Mouse (Mus musculus) stomach, embryonic 16.5 days (tissue): ENCODE data around the gene Afg3l1. TPM values are rescaled to one million over a fixed set of nuclear protein-coding genes. Genes with fewer than 3 reads are reported as not detected.
A peak's percentile ranks its signal among the peaks of the same experiment; 100 is the strongest.
"Not testable (repeated sequence)": the region's sequence is repeated elsewhere in the genome, so short reads cannot be mapped to it uniquely, and the experiment has no call there.

ENCODE experiments used
- ATAC-seq: fragments of 200-750 bp; cut with Nextera tagmentation; 2 replicates; pipeline ENCODE4 v1.8.0; 2017; ENCODE audit warnings: moderate number of reproducible peaks, moderate TSS enrichment; ENCODE audit not compliant: insufficient read depth, low FRiP score
- H3K27ac ChIP-seq: fragments of 300-500 bp; sonication (generic); 2 replicates; pipeline ENCODE4 v1.5.1; 2014; ENCODE audit warnings: low read length
- H3K27me3 ChIP-seq: fragments of 300-500 bp; sonication (generic); 2 replicates; pipeline ENCODE4 v1.6.1; 2014; ENCODE audit warnings: low read length, control low read depth, mixed read lengths; ENCODE audit not compliant: control insufficient read depth, insufficient read depth
- H3K36me3 ChIP-seq: fragments of 300-500 bp; sonication (generic); 2 replicates; pipeline ENCODE4 v1.6.1; 2014; ENCODE audit warnings: low read length; ENCODE audit not compliant: control insufficient read depth, insufficient read depth
- H3K4me1 ChIP-seq: fragments of 300-500 bp; sonication (generic); 2 replicates; pipeline ENCODE4 v1.6.1; 2014; ENCODE audit warnings: low read length, control low read depth, mixed read lengths; ENCODE audit not compliant: control insufficient read depth, insufficient read depth
- H3K4me2 ChIP-seq: fragments of 300-500 bp; sonication (generic); 2 replicates; pipeline ENCODE4 v1.6.1; 2014; ENCODE audit warnings: low read depth, low read length, mixed read lengths
- H3K4me3 ChIP-seq: fragments of 300-500 bp; sonication (generic); replicated peaks from 2 replicates; pipeline ENCODE4 v1.5.1; 2014; ENCODE audit warnings: mild to moderate bottlenecking, low read length
- H3K9ac ChIP-seq: fragments of 300-500 bp; sonication (generic); 2 replicates; pipeline ENCODE4 v1.6.1; 2014; ENCODE audit warnings: low read length
- H3K9me3 ChIP-seq: fragments of 300-500 bp; sonication (generic); replicated peaks from 2 replicates; pipeline ENCODE4 v1.6.1; 2016; ENCODE audit warnings: low read length, control low read depth; ENCODE audit not compliant: control insufficient read depth
- WGBS: fragments of 180-500 bp; shearing (Covaris S2); extraction: QIAGEN DNeasy Blood & Tissue Kit; methylation state at CpG from one replicate; pipeline ENCODE4 v1.1.7; 2014; 5-methylcytosine and 5-hydroxymethylcytosine counted together
- polyA plus RNA-seq: library from polyadenylated mRNA; unstranded; fragments of >200 nt; fragmentation: Nextera tagmentation; extraction: Ambion mirVana; gene quantifications from 2 replicates; pipeline ENCODE4 v1.2.1, GENCODE M21; 2015

Gene Afg3l1
- polyA plus RNA-seq, result 47.2 and 52.3 TPM in 2 replicates

DNA sequence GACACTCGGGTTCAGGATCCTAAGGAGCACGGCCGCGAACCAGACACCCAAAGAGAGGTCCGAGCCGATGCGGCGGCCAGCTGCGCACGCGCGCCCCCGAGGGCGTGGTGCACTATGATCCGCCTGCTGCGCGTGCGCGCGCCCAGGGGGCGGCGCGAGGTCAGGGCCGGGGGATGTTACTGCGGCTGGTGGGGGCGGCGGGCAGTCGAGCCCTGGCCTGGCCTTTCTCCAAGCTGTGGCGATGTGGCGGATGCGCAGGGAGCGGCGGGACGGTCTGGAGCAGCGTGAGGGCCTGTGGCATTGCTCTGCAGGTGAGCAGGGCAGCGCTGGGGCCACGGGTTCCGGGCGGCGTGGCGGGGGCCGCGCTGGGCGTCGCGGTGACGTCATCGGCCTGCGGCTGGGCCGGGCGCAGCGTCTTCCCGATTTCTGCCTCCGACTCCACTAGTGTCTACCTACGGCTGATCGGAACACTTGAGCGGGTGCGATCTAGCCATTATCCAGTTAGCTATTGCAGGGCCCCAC, at the start of gene Afg3l1:
Gene Afg3l1, plus strand, starts transcription at position 167 of the 522 bp plus-strand sequence.
- 0% methylated on average over 56 of the region's 58 CpGs for WGBS
- Histone ChIP-seq H3K4me1 (peaks cover 16% of the 10 kb centered on the region), H3K36me3 (peaks cover 9% of the 10 kb centered on the region; the same call in 1 of the 2 replicates), H3K9ac (peak within 1 kb of the TSS; percentile 92), H3K27me3 (no peaks in the 10 kb centered on the region), H3K4me2 (peak within 1 kb of the TSS; percentile 68), H3K4me3 (peak within 1 kb of the TSS; percentile 84), H3K27ac (peak within 1 kb of the TSS; percentile 94), H3K9me3 (no peaks in the 10 kb centered on the region)
- peak; percentile 97 for ATAC-seq

DNA sequence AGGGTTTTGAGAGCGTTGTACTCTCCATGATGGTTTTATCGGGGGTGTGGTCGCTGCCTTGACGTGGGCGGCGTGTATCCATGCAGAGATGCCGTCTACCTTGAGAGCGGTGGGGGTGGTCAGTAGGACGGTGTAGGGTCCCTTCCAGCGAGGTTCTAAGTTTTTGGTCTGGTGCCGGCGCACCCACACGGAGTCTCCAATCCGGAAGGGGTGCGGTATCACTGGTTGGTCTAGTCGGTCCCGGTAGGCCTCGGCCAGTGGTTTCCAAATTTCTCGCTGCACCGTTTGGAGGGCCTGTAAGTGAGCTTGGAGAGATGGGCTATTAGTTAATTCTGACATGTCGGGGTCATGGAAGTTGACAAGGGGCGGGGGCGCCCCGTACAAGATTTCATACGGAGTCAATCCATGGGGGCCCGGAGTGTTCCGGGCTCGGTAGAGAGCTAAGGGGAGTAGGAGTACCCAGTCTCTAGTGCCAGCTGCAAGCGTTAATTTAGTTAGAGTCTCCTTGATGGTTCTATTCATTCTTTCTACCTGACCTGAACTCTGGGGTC, 49.3 kb upstream of the Afg3l1 start:
- ATAC-seq, result no peak
- H3K4me1 ChIP-seq, result no peaks in the 10 kb centered on the region
- no peak overlapping the region for H3K4me3 ChIP-seq
- H3K36me3 ChIP-seq, result no peaks in the 10 kb centered on the region; the same call in 1 of the 2 replicates
- H3K4me2 ChIP-seq, result no peak overlapping the region
- no peak overlapping the region for H3K9ac ChIP-seq
- no peaks in the 10 kb centered on the region for H3K27me3 ChIP-seq
- WGBS, result 95% methylated on average over 29 of the region's 29 CpGs
- H3K27ac ChIP-seq, result no peak overlapping the region
- H3K9me3 ChIP-seq, result peaks cover 39% of the 10 kb centered on the region

DNA sequence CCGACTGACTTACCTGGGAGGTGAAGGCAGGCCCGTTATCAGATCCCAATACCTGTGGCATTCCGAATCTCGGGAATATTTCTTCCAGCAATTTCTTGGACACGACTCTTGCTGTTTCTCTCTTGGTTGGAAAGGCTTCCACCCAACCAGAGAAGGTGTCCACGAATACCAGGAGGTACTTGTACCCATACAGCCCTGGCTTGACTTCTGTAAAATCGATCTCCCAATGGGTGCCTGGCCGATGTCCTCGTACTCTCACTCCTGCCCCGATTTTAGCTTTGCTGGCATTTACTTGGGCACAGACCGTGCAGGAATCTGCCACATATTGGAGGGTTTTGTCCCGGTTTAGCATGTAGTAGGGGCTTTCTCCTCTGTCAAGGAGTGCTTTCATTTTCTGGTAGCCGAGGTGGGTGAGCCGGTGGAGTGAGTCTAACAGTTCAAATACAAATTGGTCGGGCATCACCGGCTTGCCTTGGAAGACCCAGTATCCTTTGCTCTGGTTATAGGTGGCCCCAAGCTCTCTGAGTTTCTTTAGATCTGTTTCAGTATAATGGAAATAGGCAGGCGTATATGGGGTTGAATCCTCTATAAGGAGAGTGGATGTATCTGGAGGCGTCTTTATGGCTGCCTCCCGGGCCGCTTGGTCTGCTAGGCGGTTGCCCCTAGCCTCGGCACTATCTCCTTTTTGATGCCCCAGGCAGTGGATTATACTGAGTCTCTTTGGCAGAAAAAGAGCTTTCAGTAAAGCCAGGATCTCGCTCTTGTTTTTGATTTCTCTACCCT, 48.6 kb upstream of the Afg3l1 start:
- Histone ChIP-seq H3K9me3 (peaks cover 39% of the 10 kb centered on the region), H3K27me3 (no peaks in the 10 kb centered on the region), H3K4me2 (no peak overlapping the region), H3K4me1 (no peaks in the 10 kb centered on the region), H3K36me3 (no peaks in the 10 kb centered on the region; the same call in 1 of the 2 replicates), H3K9ac (no peak overlapping the region), H3K27ac (no peak overlapping the region), H3K4me3 (no peak overlapping the region)
- ATAC-seq, result no peak
- WGBS, result 95% methylated on average over 23 of the region's 23 CpGs

DNA sequence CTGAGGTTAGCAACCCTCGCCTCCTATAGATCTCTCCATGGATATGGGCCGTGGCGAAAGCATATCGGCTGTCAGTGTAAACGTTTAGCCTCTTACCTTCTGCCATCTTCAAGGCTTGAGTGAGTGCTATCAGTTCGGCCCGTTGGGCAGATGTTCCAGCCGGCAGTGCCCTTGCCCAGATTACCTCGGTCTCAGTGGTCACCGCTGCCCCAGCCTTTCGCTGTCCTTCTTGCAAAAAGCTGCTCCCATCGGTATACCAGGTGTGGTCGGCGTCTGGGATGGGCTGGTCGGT, 48.0 kb upstream of the Afg3l1 start:
- H3K4me1 ChIP-seq, H3K4me3 ChIP-seq, H3K27ac ChIP-seq, H3K4me2 ChIP-seq, ATAC-seq, H3K27me3 ChIP-seq, H3K36me3 ChIP-seq, H3K9ac ChIP-seq: not testable (repeated sequence)
- peaks cover 39% of the 10 kb centered on the region for H3K9me3 ChIP-seq
- WGBS, result 97% methylated on average over 14 of the region's 15 CpGs

DNA sequence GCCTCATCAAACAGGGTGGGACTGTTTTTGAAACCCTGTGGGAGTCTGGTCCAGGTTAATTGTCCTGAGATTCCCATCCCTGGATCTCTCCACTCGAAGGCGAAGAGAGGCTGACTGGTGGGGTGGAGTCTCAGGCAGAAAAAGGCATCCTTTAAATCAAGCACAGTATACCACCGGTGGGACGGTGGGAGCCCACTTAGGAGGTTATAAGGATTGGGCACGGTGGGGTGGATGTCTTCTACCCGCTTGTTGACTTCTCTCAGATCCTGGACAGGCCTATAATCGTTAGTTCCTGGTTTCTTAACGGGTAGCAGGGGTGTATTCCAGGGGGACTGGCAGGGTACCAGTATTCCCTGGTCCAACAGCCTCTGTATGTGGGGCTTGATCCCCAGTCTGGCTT, 46.8 kb upstream of the Afg3l1 start:
- not testable (repeated sequence) for H3K27ac ChIP-seq, H3K4me2 ChIP-seq, H3K27me3 ChIP-seq, H3K4me3 ChIP-seq, H3K36me3 ChIP-seq, H3K9ac ChIP-seq, ATAC-seq, H3K4me1 ChIP-seq
- peaks cover 39% of the 10 kb centered on the region for H3K9me3 ChIP-seq
- 89% methylated on average over 8 of the region's 8 CpGs for WGBS

DNA sequence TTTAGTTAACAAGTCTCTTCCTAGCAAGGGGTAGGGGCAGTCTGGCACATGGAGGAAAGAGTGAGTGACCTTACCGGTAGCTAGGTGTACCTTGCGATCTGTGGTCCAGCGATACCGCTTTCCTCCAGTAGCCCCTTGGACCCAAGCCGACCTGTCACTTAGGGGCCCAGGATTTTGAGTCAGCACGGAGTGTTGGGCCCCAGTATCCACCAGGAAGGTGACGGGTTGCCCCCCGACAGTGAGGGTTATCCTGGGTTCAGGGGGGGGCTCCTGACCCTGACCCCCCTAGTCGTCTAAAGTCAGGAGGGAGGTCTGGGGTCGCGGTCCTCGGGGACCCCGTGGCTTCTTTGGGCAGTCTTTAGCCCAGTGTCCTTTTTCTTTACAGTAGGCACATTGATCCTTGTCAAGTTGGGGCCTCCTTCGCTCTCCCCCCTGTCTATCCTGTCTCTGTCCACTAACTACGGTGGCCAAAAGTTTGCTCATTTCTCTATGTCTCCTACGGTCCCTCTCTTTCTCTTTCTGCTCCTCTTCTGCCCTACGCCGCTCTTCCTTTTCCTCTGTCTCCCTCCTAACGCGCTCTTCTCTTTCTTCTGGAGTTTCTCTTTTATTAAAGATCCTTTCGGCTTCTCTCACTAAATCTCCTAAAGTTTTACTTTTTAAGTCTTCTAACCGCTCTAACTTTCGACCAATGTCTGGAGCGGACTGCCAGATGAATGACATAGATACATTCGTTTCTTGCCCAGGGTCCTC, 45.9 kb upstream of the Afg3l1 start:
- no peak for ATAC-seq
- Histone ChIP-seq H3K27me3 (no peaks in the 10 kb centered on the region), H3K36me3 (no peaks in the 10 kb centered on the region; the same call in 1 of the 2 replicates), H3K9ac (no peak overlapping the region), H3K4me1 (no peaks in the 10 kb centered on the region), H3K27ac (no peak overlapping the region), H3K4me2 (no peak overlapping the region), H3K9me3 (peaks cover 34% of the 10 kb centered on the region), H3K4me3 (no peak overlapping the region)
- WGBS, result 95% methylated on average over 25 of the region's 25 CpGs

DNA sequence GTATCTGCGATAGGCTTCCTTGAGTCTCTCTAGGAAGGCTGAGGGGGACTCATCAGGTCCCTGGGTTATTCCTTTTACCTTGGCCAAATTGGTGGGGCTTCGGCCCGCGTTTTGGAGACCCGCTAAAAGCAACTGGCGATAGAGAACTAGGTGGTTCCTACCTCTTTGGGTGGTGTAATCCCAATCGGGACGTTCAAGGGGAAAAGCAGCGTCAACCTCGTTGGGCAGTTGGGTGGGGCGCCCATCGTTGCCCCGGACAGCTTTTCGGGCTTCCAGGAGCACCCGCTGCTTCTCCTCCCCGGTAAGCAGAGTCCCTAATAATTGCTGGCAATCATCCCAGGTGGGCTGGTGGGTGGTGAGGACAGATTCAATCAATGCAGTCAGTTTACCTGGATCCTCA, 45.3 kb upstream of the Afg3l1 start:
- H3K4me2 ChIP-seq, result no peak overlapping the region
- no peak overlapping the region for H3K9ac ChIP-seq
- no peaks in the 10 kb centered on the region for H3K4me1 ChIP-seq
- no peak overlapping the region for H3K4me3 ChIP-seq
- H3K9me3 ChIP-seq, result peaks cover 28% of the 10 kb centered on the region
- no peaks in the 10 kb centered on the region; the same call in 1 of the 2 replicates for H3K36me3 ChIP-seq
- ATAC-seq, result no peak
- no peaks in the 10 kb centered on the region for H3K27me3 ChIP-seq
- no peak overlapping the region for H3K27ac ChIP-seq
- WGBS, result 91% methylated on average over 16 of the region's 16 CpGs

DNA sequence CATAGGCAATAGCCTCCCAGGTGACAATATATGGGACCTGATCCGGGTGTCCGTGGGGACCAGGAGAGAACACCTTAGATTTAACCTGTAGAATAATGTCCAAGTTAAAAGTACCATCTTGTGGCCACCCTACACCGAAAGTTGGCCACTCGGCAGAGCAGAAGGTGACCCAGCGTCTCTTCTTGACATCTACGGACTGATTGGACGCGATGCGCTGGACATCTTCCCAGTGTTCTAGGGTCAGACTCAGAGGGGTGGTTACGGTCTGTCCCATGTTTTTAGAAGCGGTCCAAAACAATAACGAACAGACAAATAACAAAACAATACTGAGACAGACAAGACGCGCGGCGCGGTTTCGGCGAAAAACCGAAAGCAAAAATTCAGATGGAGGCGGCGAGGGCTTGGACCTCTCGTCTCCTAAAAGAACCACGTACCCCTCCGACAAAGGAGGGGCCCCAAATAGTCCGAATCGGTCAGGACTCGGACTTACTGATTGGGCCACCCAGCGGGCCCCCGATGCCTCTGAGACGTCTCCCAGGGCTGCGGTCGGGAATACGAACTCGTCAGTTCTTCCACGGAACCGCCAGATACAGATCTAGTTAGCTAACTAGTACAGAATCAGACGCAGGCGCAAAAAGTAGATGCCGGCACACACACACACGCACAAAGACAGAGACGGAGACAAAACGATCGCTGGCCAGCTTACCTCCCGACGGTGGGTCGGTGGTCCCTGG, 44.3 kb upstream of the Afg3l1 start:
- H3K4me2 ChIP-seq, H3K9ac ChIP-seq, H3K27ac ChIP-seq, H3K4me1 ChIP-seq, ATAC-seq, H3K27me3 ChIP-seq, H3K36me3 ChIP-seq, H3K4me3 ChIP-seq: not testable (repeated sequence)
- H3K9me3 ChIP-seq, result peaks cover 17% of the 10 kb centered on the region
- 96% methylated on average over 43 of the region's 47 CpGs for WGBS
